Mouse (Mus musculus) liver, postnatal 0 days (tissue): ENCODE results near the gene Suv39h2.

Experiments used
- CTCF ChIP-seq: sonication (generic); IDR thresholded peaks from 2 replicates; pipeline ENCODE4 v1.5.1; 2016; ENCODE audit warnings: antibody characterized with exemption, low read depth
- EP300 ChIP-seq: IDR thresholded peaks from 2 replicates; pipeline ENCODE4 v1.6.1; 2016; ENCODE audit warnings: antibody characterized with exemption, low read depth, mild to moderate bottlenecking

DNA sequence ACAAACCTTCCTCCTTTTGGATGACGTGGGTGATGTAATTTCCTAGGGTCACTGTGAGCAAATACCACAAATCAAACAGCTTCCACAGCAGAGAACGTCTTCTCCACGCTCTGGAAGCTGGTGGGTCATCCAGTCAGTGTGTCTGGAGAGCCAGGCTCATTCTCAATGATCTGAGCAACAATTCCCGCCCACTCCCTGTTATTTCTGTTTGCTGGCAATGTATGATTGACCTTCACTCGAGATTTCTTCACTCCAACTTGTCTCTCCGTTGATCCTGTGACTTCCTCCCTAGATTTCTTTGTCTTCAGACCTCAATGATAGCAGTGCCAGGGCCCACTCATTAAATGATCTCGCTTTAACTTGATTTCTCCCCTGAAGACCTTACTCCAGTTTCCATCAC is 67.1 kb downstream of the Suv39h2 start:
- TF ChIP-seq CTCF, result no peak
- TF ChIP-seq EP300, result no peak
